Mouse (Mus musculus) cortical plate, adult 2 months (tissue): Measurements from ENCODE around the gene Olfr1359.

ENCODE experiments used
- CTCF ChIP-seq: fragments of 200-500 bp; IDR thresholded peaks from 2 replicates; pipeline ENCODE4 v1.5.1; 2011; ENCODE audit warnings: mild to moderate bottlenecking, control low read depth, low read length; ENCODE audit not compliant: insufficient read depth; ENCODE audit errors: extremely low read depth
- POLR2A ChIP-seq: fragments of 200-500 bp; IDR thresholded peaks from 2 replicates; pipeline ENCODE4 v1.6.1; 2011; ENCODE audit warnings: mild to moderate bottlenecking, low read length, control low read depth; ENCODE audit not compliant: insufficient read depth; ENCODE audit errors: extremely low read depth

DNA sequence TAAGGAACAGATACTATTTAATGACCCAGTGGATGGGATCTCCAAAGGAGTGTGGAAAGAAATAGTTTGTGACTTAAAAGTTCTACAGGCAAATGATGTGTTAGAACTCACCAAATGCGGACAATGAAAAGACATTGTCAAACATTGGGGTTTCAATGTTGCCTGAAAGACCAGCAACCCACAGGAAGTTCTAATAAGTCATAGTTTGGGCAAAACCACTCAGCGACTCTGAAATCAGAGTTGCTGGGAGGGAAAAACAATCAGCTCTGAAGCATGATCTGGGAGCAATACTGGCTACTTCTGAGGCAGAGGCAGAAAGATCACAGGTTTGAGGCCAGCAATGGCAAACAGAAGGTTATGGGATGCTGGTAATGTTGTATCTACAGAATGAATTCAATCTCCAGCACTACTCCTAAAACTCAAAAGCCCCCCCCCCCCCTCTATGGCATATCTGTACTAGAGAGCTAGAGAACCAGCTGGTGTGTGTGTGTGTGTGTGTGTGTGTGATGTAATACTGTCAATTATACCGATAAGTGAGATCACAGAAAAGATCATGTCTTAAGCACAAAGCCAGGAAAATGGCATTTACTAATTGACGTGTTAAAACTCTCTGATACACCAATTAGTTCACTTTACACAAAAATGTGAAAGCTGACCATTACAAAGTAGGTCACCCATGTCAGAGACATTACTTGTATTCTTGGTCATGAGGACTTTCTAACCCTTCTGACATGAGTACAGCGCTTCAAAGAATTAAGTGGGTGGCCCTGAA, 51.7 kb downstream of the Olfr1359 start:
- no peak for TF ChIP-seq POLR2A
- no peak for TF ChIP-seq CTCF
